Mouse (Mus musculus): ENCODE data around the gene Dis3l2.

GRCm38 (mm10) chr1:87006425-87006824 lies 302.8 kb downstream of the Dis3l2 start:
- no peak for TF ChIP-seq CTCF (IDR thresholded peaks at IDR 0.05; ENCODE audit: insufficient read depth, low read length)
- no peak for TF ChIP-seq POLR2A (IDR thresholded peaks at IDR 0.05; ENCODE audit: borderline replicate concordance, extremely low read depth, low read depth, low read length)
